Mouse (Mus musculus) heart, postnatal 0 days (tissue): ENCODE results near the gene Adgrg7.

Experiments
- CTCF ChIP-seq: IDR thresholded peaks from 2 replicates; pipeline ENCODE4 v1.5.1; 2016; ENCODE audit warnings: antibody characterized with exemption, control low read depth, low read depth
- EP300 ChIP-seq: IDR thresholded peaks from 2 replicates; pipeline ENCODE4 v1.6.1; 2016; ENCODE audit warnings: antibody characterized with exemption, low read depth

- no peak for TF ChIP-seq CTCF
- no peak for TF ChIP-seq EP300
Measured at GRCm38 (mm10) chr16:56794383-56795144, 1.1 kb downstream of the Adgrg7 start.
